In genomic region chr12:26501042-26501441, GRCm38 (mm10) we compare ENCODE assay signal across 35 mouse cellular contexts.
"Had no signal": no experiment of that assay in that cellular context is flagged by ENCODE, and none has a peak within 500 bp of the region (broad histone marks: within the 10 kb centered on the region; RNA-seq: fewer than 3 reads in every experiment).

No protein-coding gene starts in this region.

- H3K4me2 ChIP-seq: heart, embryonic 11.5 days; heart, embryonic 12.5 days; heart, embryonic 13.5 days; heart, embryonic 15.5 days; hindbrain, embryonic 12.5 days; hindbrain, embryonic 13.5 days; hindbrain, embryonic 14.5 days; hindbrain, embryonic 15.5 days; intestine, embryonic 15.5 days; kidney, embryonic 15.5 days had no signal

- H3K27me3 ChIP-seq: heart, embryonic 12.5 days; heart, embryonic 13.5 days; heart, embryonic 15.5 days; hindbrain, embryonic 12.5 days; hindbrain, embryonic 13.5 days; hindbrain, embryonic 15.5 days; intestine, embryonic 15.5 days; kidney, embryonic 15.5 days had no signal

- DNase-seq: heart, postnatal 10 days; heart, postnatal 14 days; heart, postnatal 36 days; heart, postnatal 4 days; kidney, adult 11 months; kidney, adult 18-20 months; kidney, adult 2 months; kidney, adult 8-10 months; kidney, adult 9 months; kidney, postnatal 10 days; kidney, postnatal 14 days; kidney, postnatal 25 days; kidney, postnatal 36 days; kidney, postnatal 4 days; layer of hippocampus, adult 9-11 months; layer of hippocampus, postnatal 36 days had no signal

- H3K27ac ChIP-seq: heart, embryonic 10.5 days; heart, embryonic 13.5 days; heart, embryonic 15.5 days; hindbrain, embryonic 10.5 days; hindbrain, embryonic 12.5 days; hindbrain, embryonic 13.5 days; hindbrain, embryonic 14.5 days; hindbrain, embryonic 15.5 days; hindbrain, postnatal 0 days; intestine, embryonic 15.5 days; kidney, embryonic 15.5 days; kidney, postnatal 0 days; layer of hippocampus, adult 2 months had no signal

- H3K36me3 ChIP-seq: heart, embryonic 10.5 days; heart, embryonic 12.5 days; heart, embryonic 13.5 days; heart, embryonic 15.5 days; hindbrain, embryonic 10.5 days; hindbrain, embryonic 12.5 days; hindbrain, embryonic 13.5 days; hindbrain, embryonic 15.5 days; intestine, embryonic 15.5 days; kidney, embryonic 15.5 days had no signal

- H3K9ac ChIP-seq: heart, embryonic 12.5 days; heart, embryonic 13.5 days; heart, embryonic 15.5 days; hindbrain, embryonic 12.5 days; hindbrain, embryonic 13.5 days; hindbrain, embryonic 14.5 days; hindbrain, embryonic 15.5 days; intestine, embryonic 15.5 days; kidney, embryonic 15.5 days had no signal

- H3K4me3 ChIP-seq: heart, embryonic 10.5 days; heart, embryonic 12.5 days; heart, embryonic 13.5 days; heart, embryonic 15.5 days; hindbrain, embryonic 10.5 days; hindbrain, embryonic 12.5 days; hindbrain, embryonic 13.5 days; hindbrain, embryonic 15.5 days; intestine, embryonic 15.5 days; kidney, embryonic 15.5 days; layer of hippocampus, adult 2 months had no signal

- ATAC-seq: hindbrain, embryonic 16.5 days; hindbrain, postnatal 0 days; inflammation-experienced regulatory T-cells, adult 6 months; intestine, embryonic 15.5 days; intestine, embryonic 16.5 days; intestine, postnatal 0 days had no signal

- H3K9me3 ChIP-seq: heart, embryonic 10.5 days; heart, embryonic 12.5 days; heart, embryonic 13.5 days; heart, embryonic 15.5 days; hindbrain, embryonic 10.5 days; hindbrain, embryonic 12.5 days; hindbrain, embryonic 13.5 days; hindbrain, embryonic 15.5 days; intestine, embryonic 15.5 days; kidney, embryonic 15.5 days had no signal

- H3K4me1 ChIP-seq: heart, embryonic 10.5 days; heart, embryonic 12.5 days; heart, embryonic 13.5 days; heart, embryonic 15.5 days; hindbrain, embryonic 10.5 days; hindbrain, embryonic 12.5 days; hindbrain, embryonic 13.5 days; hindbrain, embryonic 15.5 days; intestine, embryonic 15.5 days; kidney, embryonic 15.5 days had no signal
